Mouse (Mus musculus): ENCODE data around the gene Medag. TPM values are rescaled to one million over a fixed set of nuclear protein-coding genes. Genes with fewer than 3 reads are reported as not detected.
A peak's percentile ranks its signal among the peaks of the same experiment; 100 is the strongest.

Medag gene
- polyA plus RNA-seq, 1 experiment: 0.37 TPM

GRCm38 (mm10) chr5:149440180-149440573, 28.6 kb downstream of the Medag start:
- TF ChIP-seq POLR2A (IDR thresholded peaks at IDR 0.05; ENCODE audit: control insufficient read depth, low read depth, low read length) (peak; percentile 58), CTCF (IDR thresholded peaks at IDR 0.05; ENCODE audit: control insufficient read depth, insufficient read depth, insufficient replicate concordance, low read depth, low read length) (no peak)
- H3K27me3 ChIP-seq (ENCODE audit: control insufficient read depth, insufficient read depth, low read length): peaks cover 3% of the 10 kb centered on the region; the same call in 1 of the 2 replicates
- peak overlapping the region; percentile 87 for H3K4me3 ChIP-seq (ENCODE audit: control insufficient read depth, low read depth, low read length)
- H3K36me3 ChIP-seq (ENCODE audit: control insufficient read depth, insufficient read depth, low read length): no peaks in the 10 kb centered on the region
- no peaks in the 10 kb centered on the region; the same call in 1 of the 2 replicates for H3K4me1 ChIP-seq (ENCODE audit: control insufficient read depth, insufficient read depth, low read length)
- no peak overlapping the region for H3K27ac ChIP-seq (ENCODE audit: control insufficient read depth, insufficient read depth, low read depth, low read length)

- peak overlapping the region; percentile 87 for H3K4me3 ChIP-seq (ENCODE audit: control insufficient read depth, low read depth, low read length)
Measured at GRCm38 (mm10) chr5:149441646-149442276, 30.2 kb downstream of the Medag start.

GRCm38 (mm10) chr5:149442277-149442660, 30.7 kb downstream of the Medag start:
- H3K27me3 ChIP-seq (ENCODE audit: control insufficient read depth, insufficient read depth, low read length): peaks cover 3% of the 10 kb centered on the region; the same call in 1 of the 2 replicates
- H3K4me3 ChIP-seq (ENCODE audit: control insufficient read depth, low read depth, low read length): peak overlapping the region; percentile 87
- H3K27ac ChIP-seq (ENCODE audit: control insufficient read depth, insufficient read depth, low read depth, low read length): no peak overlapping the region
- no peaks in the 10 kb centered on the region; the same call in 1 of the 2 replicates for H3K4me1 ChIP-seq (ENCODE audit: control insufficient read depth, insufficient read depth, low read length)
- H3K36me3 ChIP-seq (ENCODE audit: control insufficient read depth, insufficient read depth, low read length): no peaks in the 10 kb centered on the region
- no peak for TF ChIP-seq CTCF (IDR thresholded peaks at IDR 0.05; ENCODE audit: control insufficient read depth, insufficient read depth, insufficient replicate concordance, low read depth, low read length)
- no peak; the same call in 1 of the 2 replicates for TF ChIP-seq POLR2A (IDR thresholded peaks at IDR 0.05; ENCODE audit: control insufficient read depth, low read depth, low read length)

More at GRCm38 (mm10) chr5:149441646-149442276, 30.2 kb downstream of the Medag start:
- H3K4me1 ChIP-seq (ENCODE audit: control insufficient read depth, insufficient read depth, low read length): no peaks in the 10 kb centered on the region; the same call in 1 of the 2 replicates
- H3K27ac ChIP-seq (ENCODE audit: control insufficient read depth, insufficient read depth, low read depth, low read length): peak overlapping the region; percentile 46; the same call in 1 of the 2 replicates
- no peaks in the 10 kb centered on the region for H3K36me3 ChIP-seq (ENCODE audit: control insufficient read depth, insufficient read depth, low read length)
- TF ChIP-seq POLR2A (IDR thresholded peaks at IDR 0.05; ENCODE audit: control insufficient read depth, low read depth, low read length): peak; percentile 44; the same call in 1 of the 2 replicates
- no peak for TF ChIP-seq CTCF (IDR thresholded peaks at IDR 0.05; ENCODE audit: control insufficient read depth, insufficient read depth, insufficient replicate concordance, low read depth, low read length)
- H3K27me3 ChIP-seq (ENCODE audit: control insufficient read depth, insufficient read depth, low read length): peaks cover 3% of the 10 kb centered on the region; the same call in 1 of the 2 replicates

- TF ChIP-seq CTCF (IDR thresholded peaks at IDR 0.05; ENCODE audit: control insufficient read depth, insufficient read depth, insufficient replicate concordance, low read depth, low read length): no peak
- Histone ChIP-seq H3K27me3 (ENCODE audit: control insufficient read depth, insufficient read depth, low read length) (peaks cover 3% of the 10 kb centered on the region; the same call in 1 of the 2 replicates), H3K27ac (ENCODE audit: control insufficient read depth, insufficient read depth, low read depth, low read length) (no peak overlapping the region), H3K4me1 (ENCODE audit: control insufficient read depth, insufficient read depth, low read length) (no peaks in the 10 kb centered on the region; the same call in 1 of the 2 replicates), H3K36me3 (ENCODE audit: control insufficient read depth, insufficient read depth, low read length) (no peaks in the 10 kb centered on the region), H3K4me3 (ENCODE audit: control insufficient read depth, low read depth, low read length) (peak overlapping the region; percentile 87)
Measured at GRCm38 (mm10) chr5:149444451-149444850, 32.9 kb downstream of the Medag start.

DNA sequence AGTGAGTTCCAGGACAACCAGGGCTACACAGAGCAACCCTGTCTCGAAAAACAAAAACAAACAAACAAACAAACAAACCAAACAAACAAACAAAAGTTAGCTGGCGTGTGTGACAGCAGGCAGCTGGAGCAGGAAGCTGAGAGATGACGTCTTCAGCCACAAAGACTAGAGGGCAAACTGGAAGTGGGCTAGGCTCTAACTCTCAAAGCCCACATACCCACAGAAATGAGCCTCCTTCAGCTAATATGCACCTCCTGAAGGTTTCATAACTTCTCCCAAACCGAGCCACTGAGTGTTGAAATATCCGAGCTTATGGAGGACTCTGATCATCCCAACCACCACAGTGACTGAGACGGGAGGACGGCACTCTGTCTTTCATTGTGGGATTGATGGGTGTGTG, 34.9 kb downstream of the Medag start:
- no peak overlapping the region for H3K27ac ChIP-seq (ENCODE audit: control insufficient read depth, insufficient read depth, low read depth, low read length)
- no peaks in the 10 kb centered on the region for H3K36me3 ChIP-seq (ENCODE audit: control insufficient read depth, insufficient read depth, low read length)
- no peaks in the 10 kb centered on the region for H3K4me1 ChIP-seq (ENCODE audit: control insufficient read depth, insufficient read depth, low read length)
- TF ChIP-seq CTCF (IDR thresholded peaks at IDR 0.05; ENCODE audit: control insufficient read depth, insufficient read depth, insufficient replicate concordance, low read depth, low read length) (no peak), POLR2A (IDR thresholded peaks at IDR 0.05; ENCODE audit: control insufficient read depth, low read depth, low read length) (no peak)
- no peaks in the 10 kb centered on the region for H3K27me3 ChIP-seq (ENCODE audit: control insufficient read depth, insufficient read depth, low read length)
- no peak overlapping the region for H3K4me3 ChIP-seq (ENCODE audit: control insufficient read depth, low read depth, low read length)

DNA sequence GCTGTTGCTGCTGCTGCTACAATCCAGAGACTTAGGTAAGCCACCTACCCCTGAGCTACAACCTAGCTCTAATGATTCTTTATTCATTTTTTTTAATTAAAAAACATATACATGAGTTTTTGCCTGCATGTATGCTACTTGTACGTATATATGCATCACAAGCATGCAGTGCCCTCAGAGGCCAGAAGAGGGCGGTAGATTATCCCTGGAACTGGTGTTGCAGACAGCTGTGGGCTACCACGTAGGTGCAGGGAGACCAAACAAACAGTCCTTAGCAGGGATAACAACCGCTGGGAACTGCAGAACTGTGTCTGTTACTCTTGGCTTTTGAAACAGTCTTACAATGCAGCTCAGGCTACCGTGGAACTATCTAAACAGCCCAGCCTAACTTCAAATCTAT, 36.2 kb downstream of the Medag start:
- H3K27ac ChIP-seq (ENCODE audit: control insufficient read depth, insufficient read depth, low read depth, low read length): no peak overlapping the region
- H3K4me1 ChIP-seq (ENCODE audit: control insufficient read depth, insufficient read depth, low read length): no peaks in the 10 kb centered on the region
- H3K27me3 ChIP-seq (ENCODE audit: control insufficient read depth, insufficient read depth, low read length): no peaks in the 10 kb centered on the region
- H3K4me3 ChIP-seq (ENCODE audit: control insufficient read depth, low read depth, low read length): no peak overlapping the region
- TF ChIP-seq POLR2A (IDR thresholded peaks at IDR 0.05; ENCODE audit: control insufficient read depth, low read depth, low read length) (no peak), CTCF (IDR thresholded peaks at IDR 0.05; ENCODE audit: control insufficient read depth, insufficient read depth, insufficient replicate concordance, low read depth, low read length) (peak; percentile 72; the same call in 1 of the 2 replicates)
- H3K36me3 ChIP-seq (ENCODE audit: control insufficient read depth, insufficient read depth, low read length): no peaks in the 10 kb centered on the region

DNA sequence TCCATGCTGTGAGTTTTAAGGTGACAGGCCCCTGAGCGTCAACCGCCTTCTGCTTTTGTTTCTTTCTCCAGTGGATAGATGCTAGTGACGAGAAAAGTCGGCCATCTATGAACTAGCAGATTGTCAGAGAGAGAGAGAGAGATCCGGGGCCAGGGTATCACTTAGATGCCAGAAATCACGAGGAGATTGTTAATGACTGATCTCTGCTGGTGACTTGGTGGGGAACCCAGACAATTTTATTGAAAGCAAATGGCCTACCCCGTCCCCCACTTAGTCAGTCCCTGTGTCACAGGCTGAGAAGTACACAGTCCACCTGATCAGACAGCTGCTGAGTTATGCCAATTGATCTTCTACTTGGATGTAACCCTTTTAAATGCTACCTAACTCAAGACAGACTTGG, 37.9 kb downstream of the Medag start:
- no peak overlapping the region for H3K4me3 ChIP-seq (ENCODE audit: control insufficient read depth, low read depth, low read length)
- TF ChIP-seq POLR2A (IDR thresholded peaks at IDR 0.05; ENCODE audit: control insufficient read depth, low read depth, low read length): no peak

More for the DNA sequence above, 37.9 kb downstream of the Medag start:
- H3K27me3 ChIP-seq (ENCODE audit: control insufficient read depth, insufficient read depth, low read length): no peaks in the 10 kb centered on the region
- peaks cover 1% of the 10 kb centered on the region; the same call in 1 of the 2 replicates for H3K4me1 ChIP-seq (ENCODE audit: control insufficient read depth, insufficient read depth, low read length)
- no peaks in the 10 kb centered on the region for H3K36me3 ChIP-seq (ENCODE audit: control insufficient read depth, insufficient read depth, low read length)
- no peak overlapping the region for H3K27ac ChIP-seq (ENCODE audit: control insufficient read depth, insufficient read depth, low read depth, low read length)
